Mouse (Mus musculus) retina, postnatal 1 day (tissue): ENCODE measurements around the gene Serp2.
A peak's percentile ranks its signal among the peaks of the same experiment; 100 is the strongest.
"Not testable (repeated sequence)": the region's sequence is repeated elsewhere in the genome, so short reads cannot be mapped to it uniquely, and the experiment has no call there.

Source experiments
- DNase-seq: peaks from one replicate; pipeline ENCODE4 v3.0.0-alpha.2; 2012

The Serp2 gene

DNA sequence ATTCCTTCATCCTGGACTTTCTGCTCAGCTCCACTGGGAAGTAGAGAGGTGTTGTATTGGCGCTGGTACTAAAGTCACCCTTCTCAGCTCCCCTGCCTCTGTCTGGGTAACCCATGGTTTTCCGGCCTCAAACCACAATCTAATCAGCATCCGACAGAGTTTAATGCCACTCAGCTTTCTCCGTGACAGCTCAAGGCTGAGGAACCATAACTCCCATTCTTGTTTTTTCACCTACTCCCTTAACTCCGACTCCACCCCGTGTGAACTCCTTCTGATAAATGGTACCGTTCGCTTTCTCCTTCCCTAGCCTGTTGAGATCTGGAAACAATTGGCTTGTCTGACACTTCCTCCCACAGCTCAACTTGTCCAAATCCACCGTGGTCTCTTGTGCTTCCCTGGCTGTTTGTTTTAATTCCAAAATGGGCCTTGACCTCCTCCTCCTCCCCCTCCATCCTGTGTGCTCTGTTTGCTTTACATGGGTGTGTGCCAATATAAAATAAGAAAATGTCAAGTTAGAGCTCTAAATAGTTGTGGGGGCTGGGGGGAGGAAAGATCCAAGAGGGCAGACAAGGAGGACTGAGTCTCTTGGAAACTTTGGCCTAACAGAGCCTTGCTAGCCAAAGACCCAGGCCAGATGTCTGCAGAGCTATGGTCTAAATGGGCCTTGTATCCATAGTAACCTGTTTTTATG, 12.7 kb upstream of the Serp2 start:
- no peak for DNase-seq

DNA sequence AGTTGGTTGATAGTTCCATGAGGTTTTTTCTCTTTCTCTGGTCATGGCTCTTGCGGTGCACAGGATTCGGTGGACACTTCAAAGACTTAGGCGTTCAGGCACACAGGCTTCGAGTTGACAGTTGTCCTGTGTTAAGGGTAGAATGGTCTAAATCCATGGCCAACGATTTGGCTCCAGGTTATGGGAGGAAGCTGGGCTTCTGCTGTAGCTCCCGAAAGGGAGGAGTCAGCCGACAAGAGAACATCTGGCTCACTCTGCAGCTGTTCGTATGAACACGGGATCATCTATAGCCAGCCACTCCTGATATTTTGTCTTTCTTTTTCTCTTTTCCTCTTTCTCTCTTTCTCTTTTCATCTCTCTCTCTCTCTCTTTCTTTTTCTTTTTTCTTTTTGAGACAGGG, 11.9 kb upstream of the Serp2 start:
- no peak for DNase-seq

DNA sequence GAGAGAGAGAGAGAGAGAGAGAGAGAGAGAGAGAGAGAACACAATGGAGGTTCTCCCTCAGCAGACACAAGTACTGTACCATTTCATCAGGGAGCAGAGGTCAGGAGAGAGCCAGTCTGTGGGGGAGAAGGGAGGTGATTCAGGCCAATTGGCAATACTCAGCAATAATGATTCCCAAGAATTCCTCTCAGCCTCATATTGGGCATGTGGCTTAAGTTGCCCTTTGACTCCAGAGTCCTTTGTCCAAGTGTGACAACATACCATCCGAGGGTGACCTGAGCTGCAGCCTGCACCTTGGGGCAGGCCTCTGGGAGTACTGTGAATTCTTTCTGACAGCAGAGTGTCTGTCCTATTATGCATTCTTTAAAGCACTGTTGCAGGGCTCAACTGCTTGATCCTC, 10.6 kb upstream of the Serp2 start:
- DNase-seq: no peak

DNA sequence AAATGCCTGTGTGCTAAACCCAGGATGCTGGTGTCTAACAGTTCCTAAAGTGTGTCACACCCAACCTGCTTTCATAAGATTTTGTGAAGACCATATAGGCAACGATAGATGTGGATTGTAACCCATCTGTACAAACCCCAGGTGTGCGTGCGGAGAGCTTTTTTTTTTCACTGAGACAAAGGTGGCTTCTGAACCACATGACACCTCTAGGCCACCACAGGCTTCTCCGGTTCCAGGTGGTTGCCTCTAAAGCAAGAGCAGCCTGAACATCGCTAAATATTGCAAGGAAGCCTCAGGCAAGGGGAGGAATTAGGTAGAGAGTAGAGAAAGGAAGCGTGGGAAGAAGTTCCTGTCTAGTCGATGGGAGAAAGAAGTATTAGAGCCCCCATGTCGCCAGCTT, 10.0 kb upstream of the Serp2 start:
- no peak for DNase-seq

DNA sequence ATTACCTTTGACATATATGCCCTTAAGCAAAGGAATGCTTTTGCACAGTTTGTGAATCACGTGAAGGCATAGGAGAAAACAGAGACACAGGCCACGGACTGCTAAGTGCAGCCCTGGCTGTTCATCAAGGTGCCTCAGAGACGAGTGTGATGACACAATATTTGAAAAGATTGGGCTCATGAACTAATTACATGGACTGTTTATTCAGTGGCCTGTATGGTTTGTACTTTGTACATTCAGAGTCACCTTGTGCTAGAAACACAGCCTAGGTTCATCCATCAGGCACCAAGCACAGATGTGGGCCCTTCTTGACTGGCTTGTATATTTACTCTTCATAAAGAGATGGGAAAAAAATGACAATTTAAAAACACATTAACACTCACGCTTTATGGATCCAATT, 9.5 kb upstream of the Serp2 start:
- no peak for DNase-seq

DNA sequence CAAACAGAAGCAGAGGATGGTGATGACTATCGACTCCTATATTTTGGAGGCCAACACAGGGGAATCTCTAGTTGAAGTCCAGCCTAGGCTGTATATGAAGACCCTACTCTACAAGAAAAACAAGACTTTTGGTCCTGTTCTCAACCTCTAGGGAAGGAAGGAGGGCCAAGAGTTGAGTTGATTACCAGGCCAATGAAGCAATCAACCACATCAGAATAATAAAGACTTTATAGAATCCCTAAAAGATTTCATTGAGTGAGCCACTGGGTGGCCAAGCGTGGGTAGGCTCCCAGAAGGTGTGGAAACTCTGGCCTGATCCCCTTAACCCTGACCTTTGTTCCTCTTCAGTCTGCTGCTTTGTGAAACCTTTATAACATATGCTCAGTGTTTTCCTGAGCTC, 2.5 kb upstream of the Serp2 start:
- DNase-seq: no peak

DNA sequence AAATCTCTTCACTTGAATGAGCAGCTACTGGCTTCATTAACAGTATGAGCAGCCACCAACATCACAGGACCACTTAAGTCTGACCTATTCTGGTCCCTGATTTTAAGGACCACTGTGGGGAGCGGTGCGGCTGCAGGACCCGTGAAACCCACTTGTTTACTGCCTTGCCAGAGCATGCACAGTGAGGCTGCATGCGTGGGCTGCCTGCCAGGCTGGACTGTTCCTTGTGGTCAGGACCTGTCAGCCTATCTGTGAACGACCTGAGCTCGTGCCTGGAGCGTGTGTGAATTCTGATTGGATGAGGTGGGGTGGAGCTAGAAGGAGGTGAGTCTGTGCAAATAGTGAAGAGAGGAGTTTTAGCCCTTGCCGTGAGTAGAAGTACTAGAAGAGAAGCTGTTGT, 1.5 kb upstream of the Serp2 start:
- not testable (repeated sequence) for DNase-seq

DNA sequence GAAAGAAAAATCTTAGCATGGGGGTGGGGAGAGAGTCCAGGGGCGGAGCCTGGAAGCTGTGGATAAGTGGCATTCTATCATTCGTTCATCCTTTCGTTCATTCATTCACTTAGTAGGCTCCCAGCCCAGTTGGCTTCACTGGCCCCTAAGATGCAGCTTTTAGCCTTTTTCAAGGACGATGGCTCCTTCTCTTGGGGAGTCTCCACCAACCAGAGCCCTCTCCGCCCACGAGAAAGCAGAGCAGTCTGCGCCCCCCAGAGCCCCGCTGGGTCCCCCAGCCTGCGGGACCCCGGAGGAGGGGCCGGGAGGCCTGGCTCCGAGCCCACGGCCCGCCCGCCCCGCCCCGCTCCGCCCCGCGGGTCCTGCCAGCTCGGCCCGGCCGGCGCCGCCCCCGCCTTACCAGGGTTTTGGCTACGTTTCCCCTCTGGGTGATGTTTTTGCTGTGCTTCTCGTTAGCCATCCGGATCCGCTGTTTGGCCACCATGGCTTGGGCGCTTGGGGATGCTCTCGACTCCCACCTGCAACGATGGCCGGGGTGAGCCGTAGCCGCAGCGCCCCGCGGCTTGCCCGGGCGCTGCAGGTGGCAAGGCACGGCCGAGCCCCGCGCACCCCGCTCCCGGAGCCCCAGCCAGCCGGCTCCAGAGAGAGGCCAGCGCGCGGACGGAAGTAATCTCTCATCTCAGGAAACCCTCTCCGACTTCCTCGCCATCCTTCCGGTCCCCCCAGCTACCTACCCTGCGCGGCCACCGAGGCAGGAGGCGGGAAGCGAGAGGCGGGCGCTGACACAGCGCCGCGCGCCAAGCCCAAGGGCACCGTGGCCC, 448 bp downstream of the Serp2 start:
- peak; percentile 72 for DNase-seq

DNA sequence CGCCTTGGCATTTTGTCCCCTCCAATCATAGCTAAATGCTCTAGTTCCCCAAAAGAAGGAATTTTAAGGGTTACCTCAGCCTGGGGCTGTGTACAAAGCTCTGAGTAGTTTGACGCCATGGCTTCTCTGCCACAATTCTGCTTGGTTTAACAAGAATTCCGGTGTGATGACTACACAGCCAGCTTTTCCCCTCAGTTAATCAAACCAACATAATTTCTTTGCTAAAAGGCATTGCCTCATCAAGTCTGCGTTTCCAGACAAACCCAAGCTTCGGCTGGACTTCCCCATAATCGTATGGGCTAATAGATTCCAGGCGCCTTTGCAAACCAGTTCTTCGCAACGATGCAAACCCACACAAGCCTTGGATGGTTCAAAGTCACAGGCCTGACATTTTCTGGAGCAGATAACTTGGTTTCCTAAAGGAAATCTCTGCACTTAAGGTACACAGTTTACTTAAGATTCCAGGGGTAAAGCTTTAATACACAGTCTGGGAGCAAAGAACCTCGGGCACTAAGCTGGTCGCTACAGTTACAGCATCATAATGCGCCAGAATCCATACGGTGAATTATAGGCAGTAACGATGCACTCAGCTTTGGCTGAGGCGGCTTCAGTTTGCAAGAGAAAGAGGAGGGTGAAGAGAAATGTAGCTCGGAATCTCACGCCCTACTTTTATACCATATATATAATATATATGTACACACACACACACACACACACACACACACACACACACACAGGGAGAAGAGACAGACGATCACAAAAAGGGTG, 1.2 kb downstream of the Serp2 start:
- DNase-seq: no peak

DNA sequence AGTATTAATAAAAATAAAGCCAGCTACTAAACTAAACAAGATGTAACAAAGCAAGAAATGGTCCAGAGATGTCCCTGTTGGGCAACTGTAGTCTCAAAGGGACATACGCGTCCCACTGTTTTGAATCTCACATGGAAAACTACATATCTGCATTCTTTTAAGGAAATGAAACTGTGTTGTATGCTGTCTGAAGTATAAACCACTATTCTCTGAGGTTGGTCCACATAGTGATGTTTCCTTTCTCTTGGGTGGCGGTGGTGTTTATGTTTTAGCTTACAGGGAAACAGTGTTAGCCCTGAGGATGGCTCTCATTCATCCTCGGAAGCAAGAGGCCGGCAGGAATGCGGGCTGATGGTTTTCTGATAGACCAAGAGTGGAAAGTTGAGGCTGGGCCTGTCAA, 12.6 kb downstream of the Serp2 start:
- no peak for DNase-seq

DNA sequence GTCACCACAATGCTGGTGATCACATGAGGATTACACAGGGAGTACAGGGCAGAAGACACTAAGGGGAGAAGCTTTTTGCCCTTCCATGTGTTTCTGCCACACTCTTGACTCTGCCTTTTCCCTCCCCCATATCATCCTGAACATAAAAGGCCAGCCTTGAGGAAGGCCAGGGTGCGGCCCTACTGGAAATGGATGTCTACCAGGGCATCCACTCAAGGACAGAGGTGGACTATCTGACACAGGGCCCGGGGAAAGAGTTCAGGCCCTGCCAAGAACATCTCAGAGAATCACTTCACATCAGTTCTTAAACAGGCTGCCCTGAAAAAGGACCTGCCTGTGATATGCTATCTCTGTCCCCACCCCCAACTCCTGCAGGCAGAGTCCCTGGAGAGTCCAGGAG, 15.3 kb downstream of the Serp2 start:
- no peak for DNase-seq

DNA sequence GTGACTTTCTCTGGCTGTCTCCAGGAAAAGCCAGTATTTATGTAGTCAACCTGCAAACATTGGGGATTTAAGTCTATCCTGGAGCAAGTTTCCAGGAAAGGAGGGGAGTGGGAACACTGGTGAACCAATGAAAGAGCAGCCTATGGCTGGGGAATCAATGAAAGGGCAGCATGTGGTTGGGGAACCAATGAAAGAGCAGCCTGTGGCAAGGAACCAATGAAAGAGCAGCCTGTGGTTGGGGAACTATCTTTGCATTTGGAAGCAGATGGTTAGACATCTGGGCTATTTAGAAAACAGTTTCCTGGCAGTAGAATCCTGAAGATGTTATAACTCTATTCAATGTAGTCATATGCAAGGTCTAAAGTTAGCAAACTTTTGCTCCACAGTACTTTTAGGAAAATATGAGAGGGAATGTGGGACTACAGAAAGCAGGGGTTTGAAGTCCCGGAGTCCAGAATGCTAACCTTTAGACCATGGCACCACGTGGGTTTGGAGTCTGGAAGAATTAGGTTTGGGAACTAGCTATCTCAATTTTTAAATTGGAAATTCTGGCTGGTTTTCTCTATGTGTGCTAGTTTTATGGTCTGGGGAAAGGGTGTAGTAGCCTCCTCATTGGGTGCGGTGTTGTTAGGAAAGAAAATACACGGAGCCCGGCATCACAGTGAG, 16.6 kb downstream of the Serp2 start:
- no peak for DNase-seq

DNA sequence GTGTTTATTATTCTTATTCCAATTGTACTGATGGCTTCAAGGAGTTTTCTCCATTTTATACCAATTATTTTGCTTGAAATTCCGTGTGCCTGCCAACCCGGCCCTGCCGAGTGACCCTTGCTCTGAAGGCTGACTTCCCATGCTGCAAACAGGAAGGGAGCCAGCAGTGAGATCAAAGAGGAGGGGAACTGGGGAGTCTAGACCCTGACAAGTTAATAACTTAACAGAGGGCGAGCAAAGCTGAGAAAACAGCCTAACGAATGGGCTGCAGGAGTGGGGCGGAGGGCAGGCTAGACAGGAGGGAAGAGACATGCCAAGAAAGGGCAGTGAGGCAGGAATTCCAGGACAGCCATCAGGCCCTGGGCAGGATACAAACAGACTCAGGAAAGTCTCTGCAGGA, 19.8 kb downstream of the Serp2 start:
- DNase-seq: no peak

DNA sequence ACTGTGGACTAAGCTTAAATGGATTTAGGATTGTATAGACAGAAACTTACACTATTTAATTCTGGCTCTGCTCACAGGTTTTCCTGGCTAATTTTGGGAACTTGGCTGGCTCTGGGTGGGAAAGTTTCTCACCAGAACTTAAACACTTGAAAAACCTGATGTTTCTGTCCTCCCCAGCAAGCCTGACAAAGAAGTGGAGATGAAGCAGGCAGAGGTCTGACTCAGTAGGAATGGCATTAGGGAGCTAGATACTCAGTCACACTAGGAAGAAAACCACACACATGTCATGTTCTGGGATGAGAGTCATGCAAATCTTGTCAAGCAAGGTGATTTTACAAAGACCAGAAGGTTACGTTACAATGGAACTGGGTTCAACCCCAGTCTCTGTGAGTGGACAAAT, 21.6 kb downstream of the Serp2 start:
- no peak for DNase-seq

DNA sequence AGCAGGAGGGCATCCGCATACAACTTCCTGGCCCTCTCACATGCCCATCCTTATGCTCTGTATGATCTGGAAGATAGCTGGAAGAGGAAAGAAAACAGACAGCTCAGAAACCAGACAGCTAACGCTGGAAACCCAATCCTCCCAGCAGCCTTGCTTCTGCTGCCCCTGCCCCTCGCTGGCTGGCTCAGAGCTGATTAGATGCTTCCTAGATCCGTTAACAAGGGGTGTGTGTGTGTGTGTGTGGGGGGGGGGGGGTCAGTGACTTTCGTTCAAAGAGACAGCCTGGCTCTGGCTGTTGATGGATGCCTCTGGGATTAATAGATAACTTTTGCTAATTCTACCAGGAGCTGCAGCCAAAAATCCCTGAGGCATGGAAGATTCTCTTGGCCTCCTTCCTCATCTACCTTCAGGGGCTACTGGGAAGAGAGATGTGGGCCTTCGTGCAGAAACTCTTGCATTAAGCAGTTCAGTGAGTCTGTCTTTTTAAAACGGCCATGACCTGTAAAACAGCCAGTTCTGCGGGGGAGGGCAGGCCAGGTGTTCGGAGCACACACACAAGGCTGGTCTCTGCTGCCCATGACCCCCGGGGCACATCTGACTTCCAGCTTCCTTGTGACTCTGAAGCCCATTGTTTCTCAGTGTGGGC, 23.4 kb downstream of the Serp2 start:
- DNase-seq: peak; percentile 58

DNA sequence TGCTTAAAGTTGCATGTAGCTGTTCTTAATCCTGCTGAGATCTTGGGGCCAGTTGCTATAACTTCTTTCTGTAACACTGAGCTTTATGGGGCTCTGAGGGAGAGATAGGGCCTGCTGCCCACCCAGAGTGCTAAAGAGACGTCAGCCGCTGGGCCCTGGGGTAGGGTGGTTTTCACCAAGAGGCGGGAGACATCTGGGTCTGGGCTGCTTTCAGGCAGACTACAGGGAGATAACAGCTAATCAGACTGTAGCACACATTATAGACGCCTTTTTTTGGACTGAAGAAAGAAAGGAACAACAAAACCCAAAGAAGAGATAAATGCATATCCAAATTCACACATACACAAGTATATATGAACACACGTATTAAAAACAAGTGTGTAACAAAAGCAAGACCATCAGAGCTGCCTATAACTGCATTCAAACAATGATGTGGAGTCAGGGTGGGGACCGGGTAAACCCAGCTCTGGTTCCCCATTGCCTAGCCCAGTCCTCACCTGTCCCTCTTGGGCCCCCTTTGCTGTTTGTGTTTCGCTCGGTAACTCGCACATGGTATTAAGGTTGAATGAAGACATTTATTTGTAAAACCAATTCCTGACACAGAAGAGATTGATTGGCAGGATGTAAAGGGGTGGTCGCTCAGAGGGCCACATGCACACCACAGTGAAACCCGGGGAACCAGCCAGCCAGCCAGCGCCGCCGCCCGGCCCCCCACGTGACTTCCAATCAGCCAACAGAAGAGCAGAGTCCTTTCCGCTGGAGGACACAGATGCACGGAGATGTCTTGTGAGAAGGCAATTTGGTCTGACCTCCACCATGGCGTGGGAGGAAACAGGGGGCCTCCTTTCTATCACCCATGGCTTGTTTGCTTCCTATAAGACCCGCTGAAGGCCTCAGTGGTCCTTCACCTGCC, 24.2 kb downstream of the Serp2 start:
- peak; percentile 82 for DNase-seq

DNA sequence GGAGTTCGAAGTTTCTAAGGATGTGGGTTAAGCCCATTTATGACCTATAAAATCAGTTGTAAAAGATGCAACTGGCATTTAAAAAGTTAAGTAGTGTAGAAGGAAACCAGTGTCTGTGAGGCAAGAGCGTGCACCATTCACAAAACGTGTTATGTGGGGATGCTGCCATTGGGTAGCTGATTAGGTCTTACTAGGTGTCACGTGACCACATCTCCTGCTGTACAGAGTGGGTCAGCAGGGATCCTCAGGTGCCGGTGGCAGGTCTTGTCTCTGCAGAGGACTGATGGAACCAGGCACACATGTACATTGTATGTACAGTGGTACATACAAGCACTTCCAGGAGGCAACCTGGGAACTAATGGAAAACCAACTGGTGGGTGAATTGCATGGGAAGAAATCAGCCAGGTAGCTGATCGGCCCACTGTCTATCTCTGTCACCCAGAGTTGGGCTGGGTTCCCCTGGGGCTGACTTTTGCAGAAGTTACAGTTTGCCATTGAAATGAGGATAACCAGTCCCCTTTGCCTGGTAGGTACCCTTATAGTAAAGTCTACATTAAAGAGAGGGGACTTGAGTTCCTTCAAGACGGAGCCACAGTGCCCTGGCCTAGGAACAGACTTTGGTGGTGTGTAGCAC, 25.5 kb downstream of the Serp2 start:
- DNase-seq: no peak

DNA sequence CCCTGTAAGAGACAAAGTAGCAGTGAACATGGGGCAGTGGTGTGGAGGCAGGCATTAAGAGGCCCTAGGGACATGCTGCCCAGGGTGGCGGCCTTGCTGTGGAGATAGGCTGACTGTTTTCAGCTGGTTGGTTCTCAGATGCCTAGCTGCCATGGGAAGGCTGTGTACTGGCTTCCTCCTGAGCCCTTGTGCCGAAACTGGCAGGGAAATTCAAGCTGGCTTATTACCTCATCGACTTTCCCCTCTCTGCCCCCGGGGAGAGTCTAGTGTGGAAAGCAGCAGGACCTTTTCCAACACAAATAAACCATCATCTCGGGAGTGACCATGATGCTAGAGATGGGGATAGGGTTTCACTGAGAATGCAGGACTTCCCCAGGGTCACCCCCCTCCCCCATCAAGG, 28.0 kb downstream of the Serp2 start:
- peak; percentile 41 for DNase-seq

DNA sequence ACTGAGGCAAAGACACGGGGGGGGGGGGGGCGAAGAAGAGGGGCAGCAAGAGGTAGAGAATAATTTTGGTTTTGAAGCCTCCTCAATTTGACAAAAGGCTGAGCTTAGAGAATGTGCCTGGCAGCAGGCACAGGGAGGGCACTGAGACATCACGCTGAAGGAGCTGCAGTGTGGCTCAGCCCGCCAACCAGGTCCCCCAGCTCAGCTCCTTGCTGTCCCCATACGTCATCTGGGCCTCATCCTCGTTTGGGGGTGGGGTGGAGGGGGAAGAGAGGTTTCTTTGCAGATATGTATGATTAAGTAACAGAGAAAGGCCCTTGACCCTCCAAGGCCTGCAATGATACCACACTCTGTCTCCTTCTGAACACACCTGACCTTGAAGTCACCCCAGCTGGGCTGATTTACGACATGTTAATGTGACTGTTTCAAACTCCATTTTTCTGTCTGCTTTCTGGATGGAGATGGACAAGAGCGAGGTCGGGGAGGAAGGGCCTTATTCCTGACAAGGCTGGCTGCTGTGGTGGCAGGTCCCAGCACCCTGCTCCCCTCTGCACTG, 28.9 kb downstream of the Serp2 start:
- DNase-seq: no peak

DNA sequence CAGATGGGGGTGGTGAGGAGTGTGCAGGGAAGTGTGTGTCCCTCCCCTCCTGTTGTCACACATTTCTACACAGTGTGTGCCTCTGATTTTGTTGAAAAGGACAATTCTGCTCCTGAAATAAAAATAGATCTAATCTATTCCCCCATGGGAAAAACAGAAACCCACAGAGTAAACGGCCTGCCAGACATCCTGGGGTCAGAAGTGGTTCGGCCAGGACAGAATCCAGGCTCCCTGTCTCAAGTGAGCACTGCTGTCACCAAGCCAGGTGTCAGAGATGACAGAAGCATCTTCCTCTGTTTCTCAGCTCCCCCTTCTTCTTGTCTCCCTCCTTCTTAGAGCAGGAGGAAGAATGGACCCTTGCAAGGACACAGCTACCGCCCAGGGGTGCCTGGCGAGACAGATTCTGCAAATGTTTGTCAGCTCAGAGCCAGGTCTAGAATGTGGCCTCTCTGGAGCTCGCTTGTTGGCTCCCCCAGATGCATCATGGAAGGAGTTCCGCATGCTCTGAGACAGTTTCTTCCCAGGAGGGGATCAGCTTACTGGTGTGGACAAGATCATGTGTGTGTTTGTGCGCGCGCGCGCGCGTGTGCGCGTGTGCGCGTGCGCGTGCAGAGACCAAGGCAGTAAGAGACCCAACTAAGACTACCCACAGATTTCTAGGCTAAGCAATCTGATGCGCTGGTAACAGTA, 29.5 kb downstream of the Serp2 start:
- no peak for DNase-seq
